Mouse (Mus musculus) gastrocnemius, adult 2 months (tissue): ENCODE measurements around the gene BC005537. TPM values are rescaled to one million over a fixed set of nuclear protein-coding genes. Genes with fewer than 3 reads are reported as not detected.
A peak's percentile ranks its signal among the peaks of the same experiment; 100 is the strongest.
"Not testable (repeated sequence)": the region's sequence is repeated elsewhere in the genome, so short reads cannot be mapped to it uniquely, and the experiment has no call there.

ENCODE experiments used
- DNase-seq: peaks from one replicate; pipeline ENCODE4 v3.0.0; 2022
- H3K27ac ChIP-seq: fragments of 200-600 bp; 2 replicates; pipeline ENCODE4 v1.8.1; 2022; ENCODE audit warnings: mild to moderate bottlenecking
- H3K4me3 ChIP-seq: fragments of 200-600 bp; 2 replicates; pipeline ENCODE4 v1.8.1; 2022; ENCODE audit warnings: mild to moderate bottlenecking, moderate library complexity
- CTCF ChIP-seq: fragments of 200-600 bp; IDR thresholded peaks from 2 replicates; pipeline ENCODE4 v1.8.1; 2022; ENCODE audit warnings: antibody characterized with exemption, mild to moderate bottlenecking, moderate library complexity
- intact Hi-C: fragments of 180-260 bp; cut with DNase I; formaldehyde crosslinking; loops from one replicate; pipeline ENCODE4 v1.15.1; 2025
- total RNA-seq, 2 experiments: library from RNA; stranded (reverse); gene quantifications; 2 replicates each; pipeline ENCODE4 v1.2.3; 2021

BC005537 gene
- total RNA-seq, 2 experiments from 2014 or later, result 47.1 to 52.2 TPM

DNA sequence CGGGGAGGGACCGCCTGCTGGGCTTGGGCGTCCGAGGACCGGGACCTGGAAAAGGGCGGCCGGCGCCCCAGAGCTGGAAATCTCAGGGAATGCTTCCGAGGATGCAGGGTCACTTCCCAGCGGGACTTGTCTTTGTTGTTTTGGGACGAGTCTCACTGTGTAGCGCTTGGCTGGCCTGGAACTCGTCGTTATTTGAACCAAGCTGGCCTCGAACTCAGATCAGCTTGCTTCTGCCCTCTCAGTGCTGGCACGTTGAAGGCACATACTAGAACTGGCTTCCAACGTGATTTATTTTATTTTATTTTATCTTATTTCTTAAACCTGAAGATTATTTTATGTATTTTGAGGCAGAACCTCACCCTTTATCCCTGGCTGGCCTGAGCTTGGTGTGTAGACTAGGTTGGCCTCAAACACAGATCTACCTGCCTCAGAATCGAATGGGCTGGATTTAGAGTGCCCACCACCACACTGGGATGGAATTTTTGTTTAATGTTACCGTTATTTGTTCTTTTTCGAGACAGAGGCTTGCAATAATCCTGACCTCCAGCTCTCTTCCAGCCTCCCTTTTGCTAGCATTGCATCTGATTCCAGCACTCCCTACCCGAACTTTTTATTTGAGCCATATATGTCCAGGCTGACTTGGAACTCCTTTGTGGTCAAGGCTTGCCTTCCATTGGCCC, 30.8 kb downstream of the BC005537 start:
- no peak for TF ChIP-seq CTCF
- no peak for DNase-seq
- intact Hi-C loops, result no loop called here
- H3K4me3 ChIP-seq, result peak overlapping the region; percentile 77
- H3K27ac ChIP-seq, result peak overlapping the region; percentile 95

DNA sequence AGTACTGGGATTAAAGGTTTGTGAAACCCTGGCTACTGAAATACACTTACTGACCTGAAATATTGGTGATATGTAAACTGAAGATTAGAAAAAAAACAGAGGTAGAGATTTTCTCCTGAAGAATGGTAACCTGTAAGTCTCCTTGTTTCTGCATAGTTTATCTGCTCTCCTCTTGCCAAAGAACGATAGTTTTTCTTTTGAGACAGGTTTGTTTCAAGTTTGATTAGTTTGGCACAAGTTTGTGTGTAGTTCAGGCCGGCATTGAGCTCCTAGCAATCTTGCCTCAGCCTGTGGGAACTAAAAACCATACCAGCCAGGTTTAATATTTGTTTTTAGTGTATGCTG, 31.3 kb downstream of the BC005537 start:
- no peak for DNase-seq
- intact Hi-C loops, result no loop called here
- Histone ChIP-seq H3K4me3 (peak overlapping the region; percentile 77), H3K27ac (peak overlapping the region; percentile 95; the same call in 1 of the 2 replicates)
- no peak for TF ChIP-seq CTCF

DNA sequence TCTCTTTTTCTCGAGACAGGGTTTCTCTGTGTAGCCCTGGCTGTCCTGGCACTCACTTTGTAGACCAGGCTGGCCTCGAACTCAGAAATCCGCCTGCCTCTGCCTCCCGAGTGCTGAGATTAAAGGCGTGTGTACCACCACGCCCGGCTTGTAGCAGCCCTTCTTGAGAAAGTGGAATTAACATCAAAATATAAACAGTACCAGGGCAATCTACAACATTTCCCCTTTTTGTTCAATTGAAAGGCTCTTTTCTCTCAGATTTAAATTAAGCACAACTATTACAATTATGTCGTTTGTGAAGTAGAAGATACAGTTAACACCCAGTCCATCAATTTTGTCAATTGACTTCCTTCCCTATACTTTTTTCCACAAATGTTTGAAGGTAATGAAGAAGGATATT, 36.3 kb downstream of the BC005537 start:
- DNase-seq, H3K27ac ChIP-seq, intact Hi-C loops, H3K4me3 ChIP-seq: not testable (repeated sequence)

DNA sequence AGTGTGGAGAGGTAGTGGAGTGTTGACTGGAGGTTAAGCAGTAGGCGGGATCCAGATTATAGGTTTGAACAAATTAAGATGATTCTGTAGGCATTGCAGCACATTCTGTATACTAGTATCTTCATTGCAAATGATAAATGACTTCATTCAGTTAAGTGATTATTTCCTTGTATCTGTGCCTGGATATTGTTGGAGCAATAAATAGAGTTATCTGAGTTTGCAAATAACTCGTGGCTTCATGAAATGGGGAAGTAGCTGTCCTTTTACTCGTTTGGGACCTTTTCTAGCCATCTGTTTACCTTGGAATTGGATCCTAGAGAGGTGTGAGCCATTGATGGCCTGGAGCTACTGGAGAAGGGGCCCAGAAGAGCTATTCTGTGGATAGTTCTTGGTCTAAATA, 38.4 kb downstream of the BC005537 start:
- TF ChIP-seq CTCF, result no peak
- H3K4me3 ChIP-seq, result no peak overlapping the region
- H3K27ac ChIP-seq, result no peak overlapping the region
- intact Hi-C loops, result no loop called here
- DNase-seq, result no peak

DNA sequence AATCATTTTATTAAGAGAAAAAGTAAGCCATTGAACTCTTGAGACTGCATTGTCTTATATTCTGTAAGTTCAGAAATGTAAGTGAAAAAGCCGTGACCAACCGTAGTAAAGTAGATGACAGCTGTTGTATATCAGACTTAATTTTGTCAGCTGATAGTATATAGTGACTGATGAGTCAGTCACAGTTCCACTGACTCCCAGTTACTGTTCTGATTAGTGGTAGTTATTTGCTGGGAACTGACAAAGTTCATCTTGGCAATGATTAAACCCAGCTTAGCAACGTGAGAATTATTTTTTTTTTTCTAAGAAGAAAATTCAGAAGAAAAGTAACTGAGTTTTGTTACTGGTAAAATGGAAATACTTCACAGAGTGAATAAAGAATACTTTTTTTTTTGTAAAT, 40.2 kb downstream of the BC005537 start:
- Histone ChIP-seq H3K27ac (no peak overlapping the region), H3K4me3 (no peak overlapping the region)
- DNase-seq, result no peak
- intact Hi-C loops, result no loop called here
- no peak for TF ChIP-seq CTCF

DNA sequence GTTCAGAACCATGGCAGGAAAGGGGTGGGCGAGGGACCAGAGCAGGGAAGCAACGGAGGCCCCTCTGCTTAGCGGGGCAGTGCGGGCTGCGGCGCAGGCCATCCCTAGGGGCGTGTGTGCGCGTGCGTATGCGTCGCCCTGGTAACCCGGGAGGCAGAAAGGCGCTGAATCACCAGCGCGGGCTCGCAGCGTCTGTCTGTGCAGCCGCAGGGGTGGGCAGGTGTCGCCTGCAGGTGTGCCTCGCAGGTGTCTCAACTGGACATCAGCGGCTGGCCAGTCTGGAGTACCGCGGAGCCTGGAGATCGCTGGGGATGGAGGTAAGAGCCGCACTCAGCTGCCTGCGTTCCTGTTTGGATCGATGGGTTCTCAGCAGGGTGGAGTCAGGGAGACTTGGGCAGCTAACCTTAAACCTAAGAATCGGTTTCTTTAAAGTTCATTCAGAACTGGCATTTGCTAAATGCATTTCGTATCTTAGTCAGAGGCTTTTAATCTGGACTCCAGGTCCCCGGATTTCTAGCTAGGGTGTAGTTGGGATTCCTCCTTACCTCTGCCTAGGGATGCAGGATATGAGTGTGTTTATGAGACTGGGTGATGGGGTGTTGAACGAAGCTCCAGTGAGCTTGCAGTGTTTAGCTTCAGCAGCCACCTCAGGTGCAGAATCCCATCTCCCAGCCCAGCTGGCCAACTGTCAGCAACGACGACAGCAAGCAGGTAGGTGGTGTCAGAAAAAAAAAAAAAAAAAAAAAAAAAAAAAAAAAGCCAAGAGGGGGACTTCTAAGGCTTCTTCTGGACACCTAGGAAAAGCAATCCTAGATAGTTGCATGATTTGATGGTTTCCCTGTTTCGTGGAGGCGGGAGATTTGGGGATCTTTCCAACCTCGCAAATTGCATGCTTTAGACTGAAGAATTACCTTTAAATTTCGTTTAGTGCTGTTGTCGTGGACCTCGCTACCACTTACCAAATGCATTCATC, 43.8 kb downstream of the BC005537 start, which contains the start of gene D130043K22Rik:
Gene D130043K22Rik, plus strand, starts transcription at position 153 of the 973 bp plus-strand sequence.
- intact Hi-C loops, result no loop called here
- DNase-seq, result peak; percentile 29

DNA sequence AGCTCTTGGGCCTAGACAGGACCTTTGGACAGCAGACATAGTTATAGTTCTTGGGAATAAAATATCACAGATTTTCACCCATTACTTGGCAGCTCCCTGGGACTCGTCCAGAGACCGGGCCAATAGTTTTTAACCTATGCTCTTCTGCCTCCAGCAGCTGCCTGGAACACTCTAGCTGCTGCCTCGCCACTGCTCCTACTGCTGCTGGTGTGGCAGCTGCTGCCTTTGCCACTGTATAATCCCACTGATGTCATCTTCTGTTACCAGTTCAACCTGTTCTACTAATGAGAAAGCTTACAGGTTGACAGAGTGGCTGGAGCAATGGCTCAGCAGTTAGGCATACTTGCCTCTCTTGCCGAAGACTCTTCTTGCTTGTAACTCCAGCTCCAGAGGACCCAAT, 47.9 kb downstream of the BC005537 start:
- Histone ChIP-seq H3K27ac (no peak overlapping the region), H3K4me3 (no peak overlapping the region)
- DNase-seq, result no peak
- intact Hi-C loops, result no loop called here
- TF ChIP-seq CTCF, result no peak

More for the DNA sequence above, 43.8 kb downstream of the BC005537 start, which contains the start of gene D130043K22Rik:
- peak within 1 kb of the TSS; percentile 57 for H3K4me3 ChIP-seq
- TF ChIP-seq CTCF, result no peak
- H3K27ac ChIP-seq, result no peak within 1 kb of the TSS

DNA sequence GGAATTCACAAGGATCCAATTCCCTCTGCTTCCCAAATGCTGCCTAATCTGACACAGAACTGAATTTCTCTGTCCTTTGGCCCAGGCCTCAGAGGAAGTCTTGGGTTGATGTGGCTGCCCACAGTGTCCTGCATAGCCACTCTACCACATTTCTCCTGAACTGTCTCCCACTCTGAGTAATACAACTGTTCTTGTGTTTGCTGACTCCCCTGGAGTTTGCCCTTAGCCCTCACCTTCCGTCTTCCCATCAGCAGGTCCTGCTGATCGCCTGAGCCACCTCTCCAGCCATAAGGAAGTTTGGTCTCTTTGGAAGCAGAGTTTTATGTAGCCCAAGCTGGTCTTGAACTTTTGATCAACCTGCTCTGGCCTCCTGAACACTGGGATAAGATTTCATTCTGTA, 50.5 kb downstream of the BC005537 start:
- DNase-seq, result no peak
- no peak overlapping the region for H3K4me3 ChIP-seq
- H3K27ac ChIP-seq, result no peak overlapping the region
- intact Hi-C loops, result no loop called here
- no peak for TF ChIP-seq CTCF

DNA sequence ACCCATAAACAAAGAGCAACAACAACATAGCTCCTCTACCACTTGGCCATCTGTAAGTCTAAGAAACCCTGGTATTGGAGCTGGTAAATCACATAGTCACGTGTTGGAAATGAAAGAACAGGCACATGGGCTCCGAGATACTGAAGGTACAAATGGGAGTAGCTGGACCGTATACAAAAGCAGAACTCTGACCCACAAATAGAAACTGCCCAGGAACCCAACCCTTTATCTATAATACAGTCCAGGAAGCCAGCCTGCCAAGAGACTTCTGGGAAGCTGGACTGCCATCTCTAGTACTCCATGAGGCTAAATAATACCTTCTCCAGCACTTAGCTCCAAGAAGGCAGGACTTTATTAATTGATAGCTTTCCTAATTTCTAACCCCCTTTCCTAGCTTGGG, 51.1 kb downstream of the BC005537 start:
- intact Hi-C loops, result no loop called here
- Histone ChIP-seq H3K27ac (no peak overlapping the region), H3K4me3 (no peak overlapping the region)
- DNase-seq, result no peak
- TF ChIP-seq CTCF, result no peak

DNA sequence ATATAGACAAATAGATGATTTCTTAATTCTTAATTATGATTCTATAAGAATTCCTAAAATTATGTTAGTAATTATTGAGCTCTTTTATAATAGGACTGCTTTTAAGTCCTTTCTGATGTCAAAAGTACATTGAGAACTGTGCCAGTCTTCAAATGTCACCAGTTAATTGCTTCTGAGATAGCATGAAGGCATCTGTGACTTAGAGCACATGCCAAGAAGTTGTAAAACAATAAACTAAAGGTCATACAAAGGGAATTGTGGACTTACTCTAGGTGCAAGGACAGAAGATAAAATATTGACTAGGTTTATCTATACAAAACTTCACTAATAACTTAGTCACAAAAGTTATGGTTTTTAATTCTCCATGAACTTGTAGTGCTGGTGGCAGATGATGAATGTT, 57.7 kb downstream of the BC005537 start:
- intact Hi-C loops, result no loop called here
- TF ChIP-seq CTCF, result no peak
- no peak overlapping the region for H3K27ac ChIP-seq
- no peak for DNase-seq
- no peak overlapping the region for H3K4me3 ChIP-seq

DNA sequence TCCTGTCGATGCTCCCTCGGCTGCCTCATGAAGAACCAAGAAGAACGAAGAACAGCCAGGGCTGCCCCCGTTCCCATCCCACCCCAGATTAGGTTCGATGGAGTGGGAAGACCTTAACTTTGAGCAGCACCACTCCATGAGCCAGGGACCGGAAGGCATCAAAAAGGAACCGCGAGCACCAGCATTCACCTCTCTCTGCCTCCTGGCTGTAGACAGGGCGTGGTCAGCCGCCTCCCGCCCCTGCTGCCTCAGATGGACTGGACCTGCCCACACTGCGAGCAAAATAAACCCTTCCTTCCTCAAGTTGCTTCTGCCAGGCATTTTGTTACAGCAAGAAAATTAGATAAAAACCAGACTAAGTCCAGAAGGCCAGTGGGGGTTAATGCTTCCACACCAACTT, 59.6 kb downstream of the BC005537 start:
- intact Hi-C loops, result no loop called here
- no peak for DNase-seq
- Histone ChIP-seq H3K27ac (no peak overlapping the region), H3K4me3 (no peak overlapping the region)
- no peak for TF ChIP-seq CTCF

DNA sequence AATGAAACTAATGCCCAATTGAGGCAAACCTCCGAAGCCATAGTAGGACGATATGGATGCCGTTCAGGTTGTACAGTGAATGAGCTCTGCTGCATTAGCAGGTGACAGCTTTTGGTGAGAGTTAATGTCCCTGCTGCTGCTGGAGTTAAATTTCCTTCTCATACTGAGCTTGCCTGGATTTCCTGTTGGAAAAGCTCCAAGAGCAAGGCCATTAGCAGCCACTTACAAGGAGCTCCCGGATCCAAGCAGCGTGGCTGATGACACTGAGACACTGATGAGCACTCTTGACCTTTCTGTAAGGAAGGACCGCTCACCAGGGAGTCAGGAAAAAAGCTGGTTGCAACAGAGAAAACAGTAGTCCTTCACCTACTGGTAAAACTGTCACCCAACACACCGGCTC, 60.6 kb downstream of the BC005537 start:
- no peak overlapping the region for H3K4me3 ChIP-seq
- DNase-seq, result no peak
- H3K27ac ChIP-seq, result no peak overlapping the region
- intact Hi-C loops, result no loop called here
- TF ChIP-seq CTCF, result no peak

DNA sequence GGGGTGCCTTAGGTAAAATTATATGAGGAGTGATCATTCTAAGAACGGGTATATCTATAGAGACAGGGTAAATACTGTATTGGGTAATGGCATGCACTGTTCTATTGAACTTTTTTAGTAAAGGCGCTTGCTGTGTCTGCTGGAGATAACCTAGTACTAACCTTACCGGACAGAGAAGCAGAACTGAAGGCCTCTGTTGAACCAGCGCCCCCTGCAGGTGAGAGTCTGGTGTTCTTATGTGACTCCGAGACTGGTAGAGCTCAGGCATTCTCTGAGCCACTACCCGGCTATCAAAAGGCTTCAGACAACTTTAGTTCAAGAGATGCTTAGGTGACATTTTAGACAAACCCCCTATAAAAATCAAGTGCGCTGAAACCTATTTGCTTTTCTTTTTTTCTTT, 61.1 kb downstream of the BC005537 start:
- intact Hi-C loops, result no loop called here
- peak; percentile 54 for DNase-seq
- peak; percentile 52 for TF ChIP-seq CTCF

More for the DNA sequence above, 61.1 kb downstream of the BC005537 start:
- Histone ChIP-seq H3K27ac (no peak overlapping the region), H3K4me3 (no peak overlapping the region)

Other genes starting within 250 kb of the BC005537 start
- gene Ripor2, start 219.5 kb upstream of the BC005537 start, total RNA-seq, result 1 to 10 TPM; 3.7 to 6.1 TPM
- not detected for gene Armh2, start 60.4 kb upstream of the BC005537 start, total RNA-seq
- gene Gmnn, start 39.7 kb upstream of the BC005537 start, total RNA-seq, result 1 to 10 TPM; 3.8 to 5.1 TPM
- 100 to 1,000 TPM; 123 to 190 TPM for gene Acot13, start 29.9 kb downstream of the BC005537 start, total RNA-seq
- gene Tdp2, start 30.0 kb downstream of the BC005537 start, total RNA-seq, result 1 to 10 TPM; 8.9 to 9.0 TPM
- not detected for gene D130043K22Rik, start 43.5 kb downstream of the BC005537 start, total RNA-seq
- 1 to 10 TPM; 7.2 to 8.9 TPM for gene Aldh5a1, start 136.0 kb downstream of the BC005537 start, total RNA-seq
- under 1 TPM; 0.53 to 0.94 TPM for gene Gpld1, start 141.5 kb downstream of the BC005537 start, total RNA-seq
- gene Mrs2, start 218.7 kb downstream of the BC005537 start, total RNA-seq, result 10 to 100 TPM; 36.8 to 46.7 TPM